8 mouse cellular contexts compared by ENCODE assay signal in genomic region chr4:137728399-137729154, GRCm38 (mm10).
DNase-seq lines count a peak whose midpoint lies in the region; ATAC-seq and TF ChIP-seq lines count a peak whose summit lies in the region.

No protein-coding gene starts in this region.

- no peak overlapping the region for H3K9ac ChIP-seq in heart, embryonic 11.5 days (ENCODE audit: low read depth, low read length)
- no peak overlapping the region for H3K9ac ChIP-seq in heart, adult 2 months (ENCODE audit: low read depth, low read length)
- H3K9ac ChIP-seq in ES-Bruce4 (ENCODE audit: low read depth, poor library complexity, severe bottlenecking): no peak overlapping the region
- no peak overlapping the region for H3K9ac ChIP-seq in embryonic facial prominence, embryonic 15.5 days
- H3K9ac ChIP-seq in neural tube, embryonic 14.5 days (replicated peaks; ENCODE audit: low read depth, low read length): 0 out of 2 replicates have a peak overlapping the region, but pooled peaks have one; percentile 28

- intact Hi-C loops in heart, adult 2 months (cut with DNase I): no loop called here

- peak overlapping the region; percentile 46 for H3K4me2 ChIP-seq in heart, embryonic 11.5 days
- H3K4me2 ChIP-seq in embryonic facial prominence, embryonic 15.5 days (replicated peaks): peak overlapping the region; percentile 35
- peak overlapping the region; percentile 45 for H3K4me2 ChIP-seq in neural tube, embryonic 14.5 days (ENCODE audit: low read depth, low read length)

- 0 out of 2 replicates have a peak overlapping the region, but pooled peaks have one; percentile 14 for H3K4me3 ChIP-seq in heart, embryonic 11.5 days (ENCODE audit: low read depth, low read length)
- no peak overlapping the region for H3K4me3 ChIP-seq in heart, adult 2 months
- peak overlapping the region; percentile 53 for H3K4me3 ChIP-seq in ES-Bruce4 (ENCODE audit: low read depth, low read length)
- 0 out of 2 replicates have a peak overlapping the region, but pooled peaks have one; percentile 4 for H3K4me3 ChIP-seq in embryonic facial prominence, embryonic 15.5 days (replicated peaks)
- peak overlapping the region; percentile 25 for H3K4me3 ChIP-seq in neural tube, embryonic 14.5 days (ENCODE audit: low read depth, low read length)

- no peak for DNase-seq in heart, adult 2 months
- peak; percentile 53 to 65 for DNase-seq in layer of hippocampus, postnatal 14 days (ENCODE audit: low spot score in 2 of 2)
- DNase-seq in spleen, postnatal 10 days (ENCODE audit: low spot score in 2 of 2): no peak

- ATAC-seq in heart, embryonic 11.5 days (replicated peaks; ENCODE audit: insufficient number of reproducible peaks, low FRiP score, low TSS enrichment): no peak
- peak; percentile 12; the same call in 1 of the 2 replicates for ATAC-seq in embryonic facial prominence, embryonic 15.5 days (ENCODE audit: insufficient number of reproducible peaks, low FRiP score, low TSS enrichment, low read depth)
- peak; percentile 42 for ATAC-seq in neural tube, embryonic 14.5 days (ENCODE audit: low read depth)
- ATAC-seq in megakaryocyte-erythroid progenitor cell, adult 5-6 weeks (replicated peaks; ENCODE audit: low FRiP score, low TSS enrichment, poor library complexity, severe bottlenecking): no peak

- 5% methylated on average over 17 of the region's 17 CpGs for WGBS in heart, embryonic 11.5 days (ENCODE audit: insufficient replicate concordance)
- WGBS in heart, adult 2 months: 26% methylated on average over 17 of the region's 17 CpGs
- 10% methylated on average over 17 of the region's 17 CpGs for WGBS in embryonic facial prominence, embryonic 15.5 days
- 8% methylated on average over 16 of the region's 17 CpGs for WGBS in neural tube, embryonic 14.5 days

- H3K27ac ChIP-seq in heart, embryonic 11.5 days (ENCODE audit: low read depth, low read length): no peak overlapping the region
- no peak overlapping the region for H3K27ac ChIP-seq in heart, adult 2 months
- H3K27ac ChIP-seq in ES-Bruce4 (ENCODE audit: insufficient read depth, low read length): no peak overlapping the region
- H3K27ac ChIP-seq in embryonic facial prominence, embryonic 15.5 days (replicated peaks): no peak overlapping the region
- H3K27ac ChIP-seq in neural tube, embryonic 14.5 days (ENCODE audit: low read depth, low read length): no peak overlapping the region

- peaks cover 62% of the 10 kb centered on the region for H3K27me3 ChIP-seq in heart, embryonic 11.5 days (ENCODE audit: control insufficient read depth, insufficient read depth, low read length)
- peaks cover 2% of the 10 kb centered on the region; the same call in 1 of the 2 replicates for H3K27me3 ChIP-seq in heart, adult 2 months (ENCODE audit: control insufficient read depth, insufficient read depth, low read length)
- H3K27me3 ChIP-seq in ES-Bruce4 (ENCODE audit: control insufficient read depth, insufficient read depth, low read length, poor library complexity, severe bottlenecking): no peaks in the 10 kb centered on the region
- peaks cover 40% of the 10 kb centered on the region for H3K27me3 ChIP-seq in embryonic facial prominence, embryonic 15.5 days
- H3K27me3 ChIP-seq in neural tube, embryonic 14.5 days (ENCODE audit: control insufficient read depth, insufficient read depth, low read length): peaks cover 2% of the 10 kb centered on the region; the same call in 1 of the 2 replicates

- no peak for TF ChIP-seq CTCF in heart, adult 2 months (IDR thresholded peaks at IDR 0.05)
- TF ChIP-seq CTCF in ES-Bruce4 (IDR thresholded peaks at IDR 0.05; ENCODE audit: low read depth, low read length): no peak

- no peaks in the 10 kb centered on the region for H3K9me3 ChIP-seq in heart, embryonic 11.5 days (replicated peaks; ENCODE audit: control insufficient read depth, low read length)
- H3K9me3 ChIP-seq in ES-Bruce4 (replicated peaks; ENCODE audit: control insufficient read depth, insufficient read depth, low read length, poor library complexity, severe bottlenecking): no peaks in the 10 kb centered on the region
- no peaks in the 10 kb centered on the region for H3K9me3 ChIP-seq in embryonic facial prominence, embryonic 15.5 days (replicated peaks)
- no peaks in the 10 kb centered on the region for H3K9me3 ChIP-seq in neural tube, embryonic 14.5 days (ENCODE audit: control insufficient read depth, low read length)

- peaks cover 9% of the 10 kb centered on the region; the same call in 1 of the 2 replicates for H3K4me1 ChIP-seq in heart, embryonic 11.5 days (ENCODE audit: control insufficient read depth, insufficient read depth, low read length)
- no peaks in the 10 kb centered on the region; the same call in 1 of the 2 replicates for H3K4me1 ChIP-seq in heart, adult 2 months (ENCODE audit: control insufficient read depth, insufficient read depth, low read length)
- H3K4me1 ChIP-seq in ES-Bruce4 (ENCODE audit: control insufficient read depth, insufficient read depth, low read length): peaks cover 17% of the 10 kb centered on the region
- peaks cover 51% of the 10 kb centered on the region for H3K4me1 ChIP-seq in embryonic facial prominence, embryonic 15.5 days
- peaks cover 18% of the 10 kb centered on the region; the same call in 1 of the 2 replicates for H3K4me1 ChIP-seq in neural tube, embryonic 14.5 days (ENCODE audit: control insufficient read depth, insufficient read depth, low read length)

- no peak for TF ChIP-seq POLR2A in heart, adult 2 months (IDR thresholded peaks at IDR 0.05; ENCODE audit: insufficient read depth, low read depth, low read length)
- no peak for TF ChIP-seq POLR2A in ES-Bruce4 (IDR thresholded peaks at IDR 0.05; ENCODE audit: insufficient read depth, low read length)

- no peaks in the 10 kb centered on the region for H3K79me2 ChIP-seq in heart, adult 2 months (replicated peaks; ENCODE audit: control insufficient read depth, insufficient read depth, low read length)

- H3K36me3 ChIP-seq in heart, embryonic 11.5 days (ENCODE audit: control insufficient read depth, insufficient read depth, low read length): no peaks in the 10 kb centered on the region
- no peaks in the 10 kb centered on the region for H3K36me3 ChIP-seq in heart, adult 2 months (ENCODE audit: control insufficient read depth, insufficient read depth, low read length)
- H3K36me3 ChIP-seq in ES-Bruce4 (ENCODE audit: control insufficient read depth, insufficient read depth, low read length, poor library complexity, severe bottlenecking): no peaks in the 10 kb centered on the region
- H3K36me3 ChIP-seq in embryonic facial prominence, embryonic 15.5 days: no peaks in the 10 kb centered on the region
- no peaks in the 10 kb centered on the region for H3K36me3 ChIP-seq in neural tube, embryonic 14.5 days (ENCODE audit: control insufficient read depth, insufficient read depth, low read length)

- no peak for TF ChIP-seq EP300 in heart, adult 2 months (IDR thresholded peaks at IDR 0.05; ENCODE audit: insufficient read depth, low read depth, low read length)
- TF ChIP-seq EP300 in ES-Bruce4 (IDR thresholded peaks at IDR 0.05; ENCODE audit: insufficient read depth, low read depth, low read length): 0 out of 2 replicates have a peak, but pooled peaks have one; percentile 40

Comparison
In these comparisons a context has a peak if more than half of its experiments do, and no peak if none do; other contexts are left out.
1. ATAC-seq: peak in embryonic facial prominence, embryonic 15.5 days (single experiment) and neural tube, embryonic 14.5 days (single experiment); none in heart, embryonic 11.5 days (single experiment) and megakaryocyte-erythroid progenitor cell, adult 5-6 weeks (single experiment).
2. DNase-seq: peak in layer of hippocampus, postnatal 14 days (2 of 2); none in heart, adult 2 months (0 of 2) and spleen, postnatal 10 days (0 of 2).
3. Peak in every context shown above with its lines, with median percentiles within 50 percentile points of each other: H3K4me2 ChIP-seq.